Mouse (Mus musculus) bone marrow, adult 2 months (tissue): ENCODE measurements around the gene Plscr3.

Experiments
- CTCF ChIP-seq: fragments of 200-500 bp; IDR thresholded peaks from 2 replicates; pipeline ENCODE4 v1.5.1; 2011; ENCODE audit warnings: low read length, control low read depth; ENCODE audit not compliant: control insufficient read depth, insufficient read depth
- POLR2A ChIP-seq: fragments of 200-500 bp; IDR thresholded peaks from 2 replicates; pipeline ENCODE4 v1.6.1; 2011; ENCODE audit warnings: low read depth, mild to moderate bottlenecking, control low read depth, low read length, borderline replicate concordance; ENCODE audit not compliant: control insufficient read depth

- TF ChIP-seq CTCF (no peak), POLR2A (peak; percentile 28; the same call in 1 of the 2 replicates)
Observed at GRCm38 (mm10) chr11:69834001-69834549, 12.1 kb upstream of the Plscr3 start.
